Mouse (Mus musculus) heart, embryonic 14.5 days (tissue): Measurements from ENCODE around the gene Gm525. TPM values are rescaled to one million over a fixed set of nuclear protein-coding genes. Genes with fewer than 3 reads are reported as not detected.

ENCODE experiments used
- ATAC-seq: fragments of 200-750 bp; cut with Nextera tagmentation; 2 replicates; pipeline ENCODE4 v1.8.0; 2017; ENCODE audit warnings: low read depth, moderate TSS enrichment; ENCODE audit not compliant: insufficient number of reproducible peaks, insufficient read depth, low FRiP score
- H3K27ac ChIP-seq, 2 experiments: fragments of 200-500 bp in 1 of 2; fragments of 300-500 bp in 1 of 2; sonication (generic) in 1 of 2; replicated peaks in 1 of 2; 2 replicates each; pipeline ENCODE4 v1.5.1; 2012 to 2014; ENCODE audit warnings: low read depth in 2 of 2, low read length in 2 of 2, control low read depth in 1 of 2, mild to moderate bottlenecking in 1 of 2, mixed read lengths in 1 of 2; ENCODE audit not compliant: control insufficient read depth in 1 of 2, insufficient read depth in 1 of 2
- H3K27me3 ChIP-seq: fragments of 300-500 bp; sonication (generic); 2 replicates; pipeline ENCODE4 v1.6.1; 2014; ENCODE audit warnings: mild to moderate bottlenecking, low read length, control low read depth; ENCODE audit not compliant: control insufficient read depth, insufficient read depth
- H3K36me3 ChIP-seq: fragments of 300-500 bp; sonication (generic); 2 replicates; pipeline ENCODE4 v1.6.1; 2014; ENCODE audit warnings: mild to moderate bottlenecking, control low read depth, low read length, mixed read lengths; ENCODE audit not compliant: control insufficient read depth, insufficient read depth
- H3K4me1 ChIP-seq, 2 experiments: fragments of 200-500 bp in 1 of 2; fragments of 300-500 bp in 1 of 2; sonication (generic) in 1 of 2; 2 replicates each; pipeline ENCODE4 v1.6.1; 2012 to 2014; ENCODE audit warnings: low read length in 2 of 2, control low read depth in 1 of 2, mixed read lengths in 1 of 2; ENCODE audit not compliant: control insufficient read depth in 2 of 2, insufficient read depth in 2 of 2
- H3K4me2 ChIP-seq: fragments of 300-500 bp; sonication (generic); 2 replicates; pipeline ENCODE4 v1.6.1; 2014; ENCODE audit warnings: mild to moderate bottlenecking, low read length
- H3K4me3 ChIP-seq, 2 experiments: fragments of 200-500 bp in 1 of 2; fragments of 300-500 bp in 1 of 2; sonication (generic) in 1 of 2; 2 replicates each; pipeline ENCODE4 v1.5.1; 2012 to 2014; ENCODE audit warnings: low read length in 2 of 2, mild to moderate bottlenecking in 2 of 2, control low read depth in 1 of 2, low read depth in 1 of 2, moderate library complexity in 1 of 2; ENCODE audit not compliant: control insufficient read depth in 1 of 2, insufficient read depth in 1 of 2
- H3K9ac ChIP-seq: fragments of 300-500 bp; sonication (generic); 2 replicates; pipeline ENCODE4 v1.6.1; 2014; ENCODE audit warnings: mild to moderate bottlenecking, low read length
- H3K9me3 ChIP-seq: fragments of 300-500 bp; sonication (generic); 2 replicates; pipeline ENCODE4 v1.6.1; 2016; ENCODE audit warnings: low read length, control low read depth; ENCODE audit not compliant: control insufficient read depth
- WGBS: fragments of 180-500 bp; shearing (Covaris S2); extraction: QIAGEN DNeasy Blood & Tissue Kit; methylation state at CpG from one replicate; pipeline ENCODE4 v1.1.7; 2014; 5-methylcytosine and 5-hydroxymethylcytosine counted together
- polyA plus RNA-seq: library from polyadenylated mRNA; unstranded; fragments of >200 nt; fragmentation: Nextera tagmentation; extraction: Ambion mirVana; gene quantifications from 2 replicates; pipeline ENCODE4 v1.2.1, GENCODE M21; 2014

Gm525 gene
- polyA plus RNA-seq, 1 experiment from 2014 or later, result not detected

- no peak overlapping the region for H3K4me2 ChIP-seq
- no peak overlapping the region for H3K4me3 ChIP-seq
- H3K27me3 ChIP-seq, result no peaks in the 10 kb centered on the region
- WGBS, result 25% methylated on average over 6 of the region's 6 CpGs
- peaks cover 10 to 15% of the 10 kb centered on the region in 2 experiments for H3K4me1 ChIP-seq
- no peaks in the 10 kb centered on the region for H3K9me3 ChIP-seq
- no peak overlapping the region for H3K9ac ChIP-seq
- no peak overlapping the region for H3K27ac ChIP-seq
- H3K36me3 ChIP-seq, result no peaks in the 10 kb centered on the region
- ATAC-seq, result no peak
Observed at GRCm38 (mm10) chr11:89069303-89069702, 4.3 kb upstream of the Gm525 start.

- ATAC-seq, result no peak
- Histone ChIP-seq H3K27ac (no peak overlapping the region), H3K4me2 (no peak overlapping the region), H3K27me3 (no peaks in the 10 kb centered on the region), H3K4me3 (no peak overlapping the region), H3K9me3 (no peaks in the 10 kb centered on the region), H3K9ac (no peak overlapping the region), H3K4me1 (peaks cover 10 to 15% of the 10 kb centered on the region in 2 experiments), H3K36me3 (no peaks in the 10 kb centered on the region)
- WGBS, result 74% methylated on average over 5 of the region's 5 CpGs
Observed at GRCm38 (mm10) chr11:89071522-89071921, 2.1 kb upstream of the Gm525 start.

- Histone ChIP-seq H3K4me3 (no peak overlapping the region), H3K9ac (no peak overlapping the region)
- 64% methylated on average over 19 of the region's 19 CpGs for WGBS
Observed at GRCm38 (mm10) chr11:89074783-89075413, 1.3 kb downstream of the Gm525 start.

GRCm38 (mm10) chr11:89076370-89076821 is 2.8 kb downstream of the Gm525 start:
- no peak overlapping the region for H3K4me2 ChIP-seq
- no peaks in the 10 kb centered on the region for H3K36me3 ChIP-seq
- no peaks in the 10 kb centered on the region for H3K27me3 ChIP-seq
- ATAC-seq, result no peak
- peaks cover 0 to 2% of the 10 kb centered on the region in 2 experiments; a peak in 1 of 4 replicates for H3K4me1 ChIP-seq
- 62% methylated on average over 4 of the region's 4 CpGs for WGBS
- no peak overlapping the region for H3K4me3 ChIP-seq
- no peak overlapping the region for H3K9ac ChIP-seq
- H3K27ac ChIP-seq, result no peak overlapping the region
- H3K9me3 ChIP-seq, result no peaks in the 10 kb centered on the region

More at GRCm38 (mm10) chr11:89074783-89075413, 1.3 kb downstream of the Gm525 start:
- H3K4me1 ChIP-seq, result peaks cover 0 to 2% of the 10 kb centered on the region in 2 experiments; a peak in 1 of 4 replicates
- H3K9me3 ChIP-seq, result no peaks in the 10 kb centered on the region
- no peaks in the 10 kb centered on the region for H3K27me3 ChIP-seq
- ATAC-seq, result no peak
- H3K4me2 ChIP-seq, result no peak overlapping the region
- H3K27ac ChIP-seq, result no peak overlapping the region
- no peaks in the 10 kb centered on the region for H3K36me3 ChIP-seq

GRCm38 (mm10) chr11:89077601-89078000 is 4.0 kb downstream of the Gm525 start:
- H3K9ac ChIP-seq, result no peak overlapping the region
- H3K4me2 ChIP-seq, result no peak overlapping the region
- 83% methylated on average over 8 of the region's 8 CpGs for WGBS
- no peak overlapping the region for H3K27ac ChIP-seq
- ATAC-seq, result no peak
- H3K4me1 ChIP-seq, result peaks cover 0 to 2% of the 10 kb centered on the region in 2 experiments; a peak in 1 of 4 replicates
- no peaks in the 10 kb centered on the region for H3K9me3 ChIP-seq
- H3K4me3 ChIP-seq, result no peak overlapping the region
- no peaks in the 10 kb centered on the region for H3K36me3 ChIP-seq
- H3K27me3 ChIP-seq, result no peaks in the 10 kb centered on the region

GRCm38 (mm10) chr11:89078305-89078704 is 4.7 kb downstream of the Gm525 start:
- no peaks in the 10 kb centered on the region for H3K36me3 ChIP-seq
- H3K9ac ChIP-seq, result no peak overlapping the region
- no peak overlapping the region for H3K27ac ChIP-seq
- H3K4me1 ChIP-seq, result peaks cover 0 to 2% of the 10 kb centered on the region in 2 experiments; a peak in 1 of 4 replicates
- whole genome bisulfite sequencing, result 84% methylated on average over 3 of the region's 3 CpGs
- no peak overlapping the region for H3K4me3 ChIP-seq
- no peaks in the 10 kb centered on the region for H3K27me3 ChIP-seq
- H3K4me2 ChIP-seq, result no peak overlapping the region
- H3K9me3 ChIP-seq, result no peaks in the 10 kb centered on the region
- ATAC-seq, result no peak

GRCm38 (mm10) chr11:89078996-89079680 is 5.5 kb downstream of the Gm525 start:
- ATAC-seq, result no peak
- 83% methylated on average over 16 of the region's 16 CpGs for WGBS
- H3K4me3 ChIP-seq, result no peak overlapping the region
- no peak overlapping the region for H3K9ac ChIP-seq
- H3K27ac ChIP-seq, result no peak overlapping the region
- H3K4me2 ChIP-seq, result no peak overlapping the region
- peaks cover 0 to 2% of the 10 kb centered on the region in 2 experiments; a peak in 1 of 4 replicates for H3K4me1 ChIP-seq
- no peaks in the 10 kb centered on the region for H3K27me3 ChIP-seq
- no peaks in the 10 kb centered on the region for H3K36me3 ChIP-seq
- H3K9me3 ChIP-seq, result no peaks in the 10 kb centered on the region
